Mouse (Mus musculus): ENCODE measurements at regions not wholly inside any gene's neighbourhood (a gene's known extent, or its start where the extent isn't known, plus 50 kb on each side); places are given as distances from the start of the nearest gene placed in this dataset.
"Not testable (repeated sequence)": the region's sequence is repeated elsewhere in the genome, so short reads cannot be mapped to it uniquely, and the experiment has no call there.

GRCm38 (mm10) chrX:82249456-82249855 lies 699.2 kb upstream of the Dmd start:
- H3K36me3 ChIP-seq (replicated peaks; ENCODE audit: control insufficient read depth, insufficient read depth); H3K27ac ChIP-seq; ATAC-seq (ENCODE audit: low FRiP score); H3K4me2 ChIP-seq (replicated peaks); H3K9me3 ChIP-seq (ENCODE audit: control insufficient read depth, low read length); H3K27me3 ChIP-seq (ENCODE audit: control insufficient read depth, insufficient read depth, low read length); H3K4me3 ChIP-seq (replicated peaks; ENCODE audit: low read length); H3K4me1 ChIP-seq (replicated peaks; ENCODE audit: control insufficient read depth, insufficient read depth, low read length); DNase-seq (ENCODE audit: low spot score); H3K9ac ChIP-seq: not testable (repeated sequence)
- 41% methylated on average over 1 of the region's 1 CpGs for WGBS

GRCm38 (mm10) chrX:82282376-82282775 lies 666.3 kb upstream of the Dmd start:
- H3K27me3 ChIP-seq (ENCODE audit: control insufficient read depth, insufficient read depth, low read length); H3K36me3 ChIP-seq (replicated peaks; ENCODE audit: control insufficient read depth, insufficient read depth); DNase-seq (ENCODE audit: low spot score); H3K27ac ChIP-seq; H3K9ac ChIP-seq; H3K4me2 ChIP-seq (replicated peaks); H3K4me1 ChIP-seq (replicated peaks; ENCODE audit: control insufficient read depth, insufficient read depth, low read length); H3K4me3 ChIP-seq (replicated peaks; ENCODE audit: low read length); ATAC-seq (ENCODE audit: low FRiP score); H3K9me3 ChIP-seq (ENCODE audit: control insufficient read depth, low read length): not testable (repeated sequence)
- 65% methylated on average over 4 of the region's 4 CpGs for WGBS

GRCm38 (mm10) chrX:82310764-82311492 lies 637.7 kb upstream of the Dmd start:
- no peak overlapping the region for H3K9ac ChIP-seq
- no peaks in the 10 kb centered on the region for H3K9me3 ChIP-seq (ENCODE audit: control insufficient read depth, low read length)
- H3K27me3 ChIP-seq (ENCODE audit: control insufficient read depth, insufficient read depth, low read length), result no peaks in the 10 kb centered on the region
- no peak for ATAC-seq (ENCODE audit: low FRiP score)
- no peak for DNase-seq (ENCODE audit: low spot score)
- peak overlapping the region; percentile 52 for H3K4me2 ChIP-seq (replicated peaks)
- no peaks in the 10 kb centered on the region for H3K36me3 ChIP-seq (replicated peaks; ENCODE audit: control insufficient read depth, insufficient read depth)
- H3K4me3 ChIP-seq (replicated peaks; ENCODE audit: low read length), result peak overlapping the region; percentile 24
- no peaks in the 10 kb centered on the region for H3K4me1 ChIP-seq (replicated peaks; ENCODE audit: control insufficient read depth, insufficient read depth, low read length)
- WGBS, result 29% methylated on average over 18 of the region's 18 CpGs
- no peak overlapping the region for H3K27ac ChIP-seq
